Mouse (Mus musculus) left cerebral cortex, adult 18-20 months (tissue): Measurements from ENCODE around the gene Map4k1. TPM values are rescaled to one million over a fixed set of nuclear protein-coding genes. Genes with fewer than 3 reads are reported as not detected.

ENCODE experiments used
- DNase-seq, 2 experiments: peaks; one replicate each; pipeline ENCODE4 v3.0.0; 2021 to 2022; ENCODE audit warnings: low spot score in 2 of 2, mixed read lengths in 1 of 2
- total RNA-seq, 2 experiments: library from RNA; stranded (reverse); gene quantifications; 2 replicates each; pipeline ENCODE4 v1.2.3; 2021

Gene Map4k1
- total RNA-seq, 2 experiments from 2014 or later: 1.0 to 1.7 TPM

GRCm38 (mm10) chr7:28972542-28972985 lies 9.3 kb upstream of the Map4k1 start:
- peak; percentile 83 to 86 for DNase-seq

- DNase-seq: no peak
Measured at GRCm38 (mm10) chr7:28973025-28973424, 8.8 kb upstream of the Map4k1 start.

- DNase-seq: no peak
Measured at GRCm38 (mm10) chr7:28977556-28977955, 4.3 kb upstream of the Map4k1 start.

- no peak for DNase-seq
Measured at GRCm38 (mm10) chr7:28982274-28983013, 594 bp downstream of the Map4k1 start.

GRCm38 (mm10) chr7:28983141-28983564 lies 1.3 kb downstream of the Map4k1 start:
- DNase-seq: no peak

- no peak for DNase-seq
Measured at GRCm38 (mm10) chr7:28983849-28984248, 2.0 kb downstream of the Map4k1 start.

GRCm38 (mm10) chr7:28984452-28984851 lies 2.6 kb downstream of the Map4k1 start:
- DNase-seq: no peak

GRCm38 (mm10) chr7:28985207-28985606 lies 3.4 kb downstream of the Map4k1 start:
- no peak for DNase-seq

- DNase-seq: no peak
Measured at GRCm38 (mm10) chr7:28990766-28991273, 9.0 kb downstream of the Map4k1 start.

GRCm38 (mm10) chr7:28991616-28992015 lies 9.8 kb downstream of the Map4k1 start:
- no peak for DNase-seq

- no peak for DNase-seq
Measured at GRCm38 (mm10) chr7:28992997-28993396, 11.1 kb downstream of the Map4k1 start.

- no peak for DNase-seq
Measured at GRCm38 (mm10) chr7:28993402-28993801, 11.6 kb downstream of the Map4k1 start.

- DNase-seq: peak; percentile 14 to 40
Measured at GRCm38 (mm10) chr7:29000651-29001605, 19.1 kb downstream of the Map4k1 start.

GRCm38 (mm10) chr7:29007224-29008101 lies 25.6 kb downstream of the Map4k1 start:
- DNase-seq: peak in 1 of 2 experiments; percentile 10

- no peak for DNase-seq
Measured at GRCm38 (mm10) chr7:29008171-29008570, 26.3 kb downstream of the Map4k1 start.

GRCm38 (mm10) chr7:29008714-29009113 lies 26.9 kb downstream of the Map4k1 start:
- no peak for DNase-seq

- no peak for DNase-seq
Measured at GRCm38 (mm10) chr7:29014984-29015383, 33.1 kb downstream of the Map4k1 start.

GRCm38 (mm10) chr7:29016440-29016839 lies 34.6 kb downstream of the Map4k1 start:
- DNase-seq: no peak

GRCm38 (mm10) chr7:29017222-29017621 lies 35.4 kb downstream of the Map4k1 start:
- DNase-seq: no peak

GRCm38 (mm10) chr7:29019447-29020220 lies 37.8 kb downstream of the Map4k1 start:
- DNase-seq: no peak
